Mouse (Mus musculus) thymus, adult 2 months (tissue): Measurements from ENCODE around the gene Arhgef19. TPM values are rescaled to one million over a fixed set of nuclear protein-coding genes. Genes with fewer than 3 reads are reported as not detected.

Source experiments
- DNase-seq: peaks from one replicate; pipeline ENCODE4 v3.0.0; 2021
- H3K27ac ChIP-seq: fragments of 200-500 bp; 2 replicates; pipeline ENCODE4 v1.5.1; 2012; ENCODE audit warnings: low read length, control low read depth; ENCODE audit not compliant: control insufficient read depth, insufficient read depth
- H3K27me3 ChIP-seq: fragments of 200-500 bp; 2 replicates; pipeline ENCODE4 v1.6.1; 2012; ENCODE audit warnings: mild to moderate bottlenecking, low read length, moderate library complexity, mixed read lengths; ENCODE audit not compliant: control insufficient read depth, insufficient read depth
- H3K36me3 ChIP-seq: fragments of 200-500 bp; 2 replicates; pipeline ENCODE4 v1.6.1; 2012; ENCODE audit warnings: mild to moderate bottlenecking, low read length, moderate library complexity; ENCODE audit not compliant: control insufficient read depth, insufficient read depth
- H3K4me1 ChIP-seq: fragments of 200-500 bp; replicated peaks from 2 replicates; pipeline ENCODE4 v1.6.1; 2012; ENCODE audit warnings: low read length; ENCODE audit not compliant: control insufficient read depth, insufficient read depth
- H3K4me3 ChIP-seq: fragments of 200-500 bp; 2 replicates; pipeline ENCODE4 v1.5.1; 2012; ENCODE audit warnings: mild to moderate bottlenecking, low read length, control low read depth, moderate library complexity; ENCODE audit not compliant: control insufficient read depth, insufficient read depth
- CTCF ChIP-seq: fragments of 200-500 bp; IDR thresholded peaks from 2 replicates; pipeline ENCODE4 v1.5.1; 2012; ENCODE audit warnings: mild to moderate bottlenecking, control low read depth, low read length, moderate library complexity, borderline replicate concordance; ENCODE audit not compliant: control insufficient read depth, poor library complexity, insufficient read depth; ENCODE audit errors: extremely low read depth
- POLR2A ChIP-seq: fragments of 200-500 bp; IDR thresholded peaks from 2 replicates; pipeline ENCODE4 v1.6.1; 2012; ENCODE audit warnings: mild to moderate bottlenecking, low read length, control low read depth, moderate library complexity; ENCODE audit not compliant: control insufficient read depth, poor library complexity, insufficient read depth; ENCODE audit errors: extremely low read depth
- WGBS: fragments of 180-500 bp; shearing (Covaris S2); methylation state at CpG from one replicate; pipeline ENCODE4 v1.1.7; 2018; 5-methylcytosine and 5-hydroxymethylcytosine counted together
- polyA plus RNA-seq: library from polyadenylated mRNA; depleted of rRNA; stranded (reverse); fragments of >200 nt; gene quantifications from 2 replicates; pipeline ENCODE4 v1.2.3, GENCODE M21; 2012

Arhgef19 gene
- polyA plus RNA-seq, 1 experiment = 2.8 TPM

DNA sequence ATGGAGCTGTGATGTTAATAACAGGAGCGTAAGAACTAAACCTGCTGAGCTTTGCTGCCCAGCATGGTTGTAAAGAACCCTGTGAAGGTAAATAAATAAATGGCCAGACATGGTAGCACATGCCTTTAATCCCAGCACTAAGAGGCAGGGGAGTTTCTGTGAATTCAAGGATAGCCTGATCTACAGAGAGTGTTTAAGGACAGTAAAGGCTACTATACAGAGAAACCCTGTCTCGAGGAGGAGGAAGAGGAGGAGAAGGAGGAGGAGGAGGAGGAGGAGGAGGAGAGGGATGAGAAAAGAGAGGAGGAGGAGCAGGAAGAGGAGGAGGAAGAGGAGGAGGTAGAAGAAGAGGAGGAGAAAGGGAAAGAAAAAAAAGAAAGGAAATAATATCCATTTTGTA, 26.0 kb upstream of the Arhgef19 start:
- 49% methylated on average over 2 of the region's 2 CpGs for whole genome bisulfite sequencing
- H3K27ac ChIP-seq = no peak overlapping the region
- H3K27me3 ChIP-seq = no peaks in the 10 kb centered on the region
- H3K4me3 ChIP-seq = no peak overlapping the region
- no peak for DNase-seq
- H3K4me1 ChIP-seq = peaks cover 7% of the 10 kb centered on the region
- TF ChIP-seq CTCF = no peak
- no peak for TF ChIP-seq POLR2A
- H3K36me3 ChIP-seq = no peaks in the 10 kb centered on the region

DNA sequence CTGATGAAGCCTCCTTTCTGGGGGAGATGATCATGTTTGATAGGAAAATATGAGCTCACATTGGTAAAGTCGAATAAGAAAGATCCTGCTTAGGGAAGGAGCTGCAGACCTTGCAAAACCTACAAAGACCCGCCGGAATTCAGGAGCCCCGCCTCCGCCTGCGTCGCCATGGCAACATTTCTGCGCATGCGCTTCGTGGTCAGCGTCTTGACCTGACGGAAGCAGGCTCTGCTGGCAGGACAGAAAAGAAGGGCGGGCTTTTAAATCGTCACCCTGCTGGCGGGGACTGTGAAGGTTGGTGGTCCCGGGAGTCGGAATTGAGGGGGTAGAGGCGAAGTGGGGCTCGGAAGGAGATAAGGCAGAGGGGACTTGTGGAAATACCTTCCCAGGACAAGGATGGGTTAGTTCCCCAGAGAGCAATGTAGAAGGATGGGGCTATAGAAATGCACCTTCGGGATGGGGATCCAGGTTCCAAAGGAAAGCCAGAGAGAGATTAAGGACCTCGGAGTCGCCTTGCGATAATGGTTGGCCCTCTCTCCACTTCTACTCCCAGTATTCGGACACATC, 25.4 kb upstream of the Arhgef19 start, which contains the start of gene Rsg1:
Gene Rsg1 (plus strand): TSS at position 187 of the 567 bp plus-strand sequence.
- Histone ChIP-seq H3K4me3 (peak within 1 kb of the TSS; percentile 42), H3K27ac (peak within 1 kb of the TSS; percentile 0; the same call in 1 of the 2 replicates)

DNA sequence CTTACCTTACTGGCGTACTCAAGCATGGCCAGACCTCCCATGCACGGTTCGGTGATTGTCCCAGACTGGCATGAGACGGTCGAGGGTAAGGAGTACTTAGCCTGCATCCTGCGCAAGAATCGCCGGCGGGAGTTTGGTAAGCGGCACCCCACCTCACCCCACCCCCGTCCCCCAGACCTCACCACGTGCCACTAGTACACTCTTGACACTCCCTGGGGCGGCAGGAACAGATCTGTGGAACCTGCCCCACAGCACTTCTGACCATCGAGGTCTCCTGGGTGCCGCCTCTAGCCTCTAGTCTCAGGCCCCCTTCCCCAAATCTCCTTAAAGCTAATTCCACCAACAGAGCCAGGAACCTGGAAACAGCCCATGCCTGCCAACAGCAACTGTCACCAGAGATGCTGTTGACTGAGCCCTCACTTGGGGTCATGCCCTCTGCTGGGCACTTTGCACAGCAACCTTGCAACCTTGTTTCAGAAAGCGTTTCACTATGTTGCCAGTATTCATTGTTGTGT, 24.9 kb upstream of the Arhgef19 start:
- H3K4me1 ChIP-seq = peaks cover 7% of the 10 kb centered on the region
- H3K4me3 ChIP-seq = peak overlapping the region; percentile 42
- peak overlapping the region; percentile 0; the same call in 1 of the 2 replicates for H3K27ac ChIP-seq
- no peaks in the 10 kb centered on the region for H3K27me3 ChIP-seq
- WGBS = 1% methylated on average over 16 of the region's 16 CpGs
- TF ChIP-seq CTCF = peak; percentile 72; the same call in 1 of the 2 replicates
- no peak for TF ChIP-seq POLR2A
- peak; percentile 73 for DNase-seq
- no peaks in the 10 kb centered on the region for H3K36me3 ChIP-seq

More for the DNA sequence above, 25.4 kb upstream of the Arhgef19 start, which contains the start of gene Rsg1:
- Histone ChIP-seq H3K4me1 (peaks cover 7% of the 10 kb centered on the region), H3K36me3 (no peaks in the 10 kb centered on the region), H3K27me3 (no peaks in the 10 kb centered on the region)
- 0% methylated on average over 24 of the region's 24 CpGs for WGBS
- peak; percentile 57; the same call in 1 of the 2 replicates for TF ChIP-seq CTCF
- TF ChIP-seq POLR2A = peak; percentile 29; the same call in 1 of the 2 replicates
- peak; percentile 97 for DNase-seq

DNA sequence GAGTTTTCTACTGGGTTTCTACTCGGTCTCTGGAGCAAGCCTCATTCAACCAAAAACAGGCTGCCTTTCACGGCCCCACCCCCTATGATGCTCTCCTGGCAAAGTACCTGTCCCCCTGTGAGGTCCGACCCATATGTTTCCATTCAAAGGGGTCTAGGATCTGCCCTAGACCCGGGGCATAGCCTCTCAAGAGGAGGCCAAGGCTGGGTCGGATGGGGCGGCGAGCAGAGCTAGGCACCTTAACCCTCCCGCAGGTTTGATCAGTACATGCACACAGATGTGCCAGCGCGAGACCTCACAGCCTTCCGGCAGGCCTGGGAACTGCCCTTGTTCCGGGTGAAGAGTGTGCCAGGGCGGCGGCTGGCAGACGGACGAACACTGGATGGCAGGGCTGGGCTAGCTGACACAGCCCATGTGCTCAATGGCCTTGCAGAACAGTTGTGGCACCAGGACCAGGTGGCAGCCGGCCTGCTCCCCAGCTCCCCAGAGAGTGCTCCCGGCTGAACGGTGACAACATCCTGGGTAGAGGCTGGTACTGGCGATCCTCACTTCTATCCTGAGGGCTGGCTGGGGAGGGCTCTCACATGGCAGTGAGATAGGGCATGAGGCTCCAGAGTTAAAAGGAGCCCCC, 19.6 kb upstream of the Arhgef19 start:
- no peaks in the 10 kb centered on the region for H3K4me1 ChIP-seq
- H3K36me3 ChIP-seq = no peaks in the 10 kb centered on the region
- H3K27ac ChIP-seq = no peak overlapping the region
- no peak for DNase-seq
- TF ChIP-seq CTCF (no peak), POLR2A (no peak)
- WGBS = 96% methylated on average over 20 of the region's 20 CpGs
- H3K27me3 ChIP-seq = no peaks in the 10 kb centered on the region
- no peak overlapping the region for H3K4me3 ChIP-seq

DNA sequence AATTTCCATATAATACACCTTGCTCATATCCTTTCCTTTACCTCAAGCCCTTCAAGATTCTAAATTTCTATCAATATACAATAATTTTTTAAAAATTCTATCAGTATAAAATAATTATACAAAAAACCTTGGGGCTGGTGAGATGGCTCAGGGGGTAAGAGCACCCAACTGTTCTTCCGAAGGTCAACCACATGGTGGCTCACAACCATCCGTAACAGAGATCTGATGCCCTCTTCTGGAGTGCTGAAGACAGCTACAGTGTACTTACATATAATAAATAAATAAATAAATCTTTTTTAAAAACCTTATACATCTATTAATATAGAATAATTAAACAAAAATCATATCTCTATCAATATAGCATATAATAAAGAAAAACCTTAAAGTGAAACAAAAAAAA, 17.5 kb upstream of the Arhgef19 start:
- Histone ChIP-seq H3K27me3 (no peaks in the 10 kb centered on the region), H3K4me1 (no peaks in the 10 kb centered on the region), H3K27ac (no peak overlapping the region), H3K4me3 (no peak overlapping the region), H3K36me3 (no peaks in the 10 kb centered on the region)
- WGBS = 73% methylated on average over 2 of the region's 2 CpGs
- TF ChIP-seq CTCF (no peak), POLR2A (no peak)
- no peak for DNase-seq

DNA sequence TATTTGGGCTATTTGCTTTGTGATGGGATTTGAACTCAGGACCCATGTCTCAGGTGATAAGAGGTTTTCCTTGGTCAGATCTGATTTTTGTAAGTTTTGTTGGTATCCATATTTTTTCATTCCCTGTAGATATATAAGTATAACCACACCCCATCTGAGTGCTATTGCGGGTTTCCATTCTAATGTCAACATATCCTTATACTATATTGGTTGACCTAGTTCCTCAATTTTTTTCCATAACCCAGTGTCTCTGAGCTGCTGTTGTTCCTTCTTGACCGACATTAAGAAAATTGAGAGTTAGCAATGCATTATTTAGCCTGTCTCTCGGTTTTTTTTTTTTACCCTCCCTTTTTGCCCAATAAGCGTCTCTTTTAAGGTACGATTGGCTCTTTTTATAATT, 16.5 kb upstream of the Arhgef19 start:
- Histone ChIP-seq H3K4me3 (no peak overlapping the region), H3K27me3 (no peaks in the 10 kb centered on the region), H3K36me3 (no peaks in the 10 kb centered on the region), H3K27ac (no peak overlapping the region), H3K4me1 (no peaks in the 10 kb centered on the region)
- no peak for TF ChIP-seq CTCF
- no peak for TF ChIP-seq POLR2A
- DNase-seq = no peak
- 93% methylated on average over 5 of the region's 5 CpGs for WGBS
